ENCODE assay signal across 16 mouse cellular contexts in the genomic region with DNA sequence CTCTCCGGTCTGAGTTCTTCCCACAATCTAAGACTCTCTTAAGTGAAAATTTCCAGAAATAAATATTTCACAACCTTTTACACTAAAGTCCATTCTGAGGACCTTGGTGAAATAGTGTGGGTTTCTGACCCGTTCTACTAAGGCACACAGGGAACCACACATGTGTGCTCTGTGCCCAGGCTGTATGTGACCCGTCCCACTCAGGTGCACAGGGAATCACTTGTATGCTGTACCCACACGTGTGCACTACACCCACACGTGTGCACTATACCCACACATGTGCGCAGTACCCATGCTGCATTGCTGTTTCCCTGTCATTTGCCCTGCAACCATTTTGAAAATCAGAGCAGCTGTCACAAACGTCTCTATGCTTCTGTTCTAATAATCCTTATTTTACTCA. TPM values are rescaled to one million over a fixed set of nuclear protein-coding genes. Genes with fewer than 3 reads are reported as not detected.
DNase-seq lines count a peak whose midpoint lies in the region; ATAC-seq and TF ChIP-seq lines count a peak whose summit lies in the region.
"Had no signal": no experiment of that assay in that cellular context is flagged by ENCODE, and none has a peak within 500 bp of the region (broad histone marks: within the 10 kb centered on the region; RNA-seq: fewer than 3 reads in every experiment).

No protein-coding gene starts in this region.

- H3K4me3 ChIP-seq in forebrain, embryonic 11.5 days (ENCODE audit: low read depth, low read length): no peak overlapping the region
- H3K4me3 ChIP-seq in forebrain, postnatal 0 days (ENCODE audit: low read depth, low read length): no peak overlapping the region
- no peak overlapping the region for H3K4me3 ChIP-seq in lung, embryonic 15.5 days
- H3K4me3 ChIP-seq in midbrain, embryonic 16.5 days (ENCODE audit: low read depth, low read length): no peak overlapping the region
- no peak overlapping the region for H3K4me3 ChIP-seq in midbrain, embryonic 11.5 days (ENCODE audit: low read depth, low read length)
- no peak overlapping the region for H3K4me3 ChIP-seq in intestine, postnatal 0 days (ENCODE audit: low read depth, low read length)
- H3K4me3 ChIP-seq: heart, adult 2 months; heart, embryonic 13.5 days; kidney, embryonic 15.5 days; limb, embryonic 13.5 days; liver, embryonic 12.5 days; neural tube, embryonic 15.5 days; stomach, embryonic 15.5 days had no signal

- H3K9me3 ChIP-seq in forebrain, embryonic 11.5 days (ENCODE audit: control insufficient read depth, low read length): no peaks in the 10 kb centered on the region
- H3K9me3 ChIP-seq in forebrain, postnatal 0 days (ENCODE audit: low read length): no peaks in the 10 kb centered on the region
- H3K9me3 ChIP-seq in lung, embryonic 15.5 days: no peaks in the 10 kb centered on the region
- no peaks in the 10 kb centered on the region for H3K9me3 ChIP-seq in midbrain, embryonic 16.5 days (replicated peaks; ENCODE audit: control insufficient read depth, low read length, poor library complexity, severe bottlenecking)
- no peaks in the 10 kb centered on the region for H3K9me3 ChIP-seq in midbrain, embryonic 11.5 days (ENCODE audit: control insufficient read depth, low read length)
- H3K9me3 ChIP-seq in intestine, postnatal 0 days (ENCODE audit: control insufficient read depth): no peaks in the 10 kb centered on the region
- H3K9me3 ChIP-seq: heart, embryonic 13.5 days; kidney, embryonic 15.5 days; limb, embryonic 13.5 days; liver, embryonic 12.5 days; neural tube, embryonic 15.5 days; stomach, embryonic 15.5 days had no signal

- 72% methylated on average over 7 of the region's 7 CpGs for WGBS in forebrain, embryonic 11.5 days
- 67% methylated on average over 7 of the region's 7 CpGs for WGBS in forebrain, postnatal 0 days
- 61% methylated on average over 7 of the region's 7 CpGs for WGBS in lung, embryonic 15.5 days
- 71% methylated on average over 7 of the region's 7 CpGs for WGBS in midbrain, embryonic 16.5 days
- WGBS in midbrain, embryonic 11.5 days: 73% methylated on average over 7 of the region's 7 CpGs
- WGBS in intestine, postnatal 0 days: 69% methylated on average over 7 of the region's 7 CpGs

- no peak overlapping the region for H3K27ac ChIP-seq in forebrain, embryonic 11.5 days (ENCODE audit: low read depth, low read length)
- no peak overlapping the region for H3K27ac ChIP-seq in forebrain, postnatal 0 days (ENCODE audit: low read depth, low read length)
- H3K27ac ChIP-seq in lung, embryonic 15.5 days: peak overlapping the region; percentile 64; the same call in 1 of the 2 replicates
- no peak overlapping the region for H3K27ac ChIP-seq in midbrain, embryonic 16.5 days (ENCODE audit: low read length)
- no peak overlapping the region for H3K27ac ChIP-seq in midbrain, embryonic 11.5 days (ENCODE audit: low read depth, low read length)
- H3K27ac ChIP-seq in intestine, postnatal 0 days (ENCODE audit: low read depth, low read length): no peak overlapping the region
- H3K27ac ChIP-seq: heart, adult 2 months; heart, embryonic 13.5 days; kidney, embryonic 15.5 days; limb, embryonic 13.5 days; liver, embryonic 12.5 days; neural tube, embryonic 15.5 days; stomach, embryonic 15.5 days had no signal

- no peak for TF ChIP-seq CTCF in forebrain, postnatal 0 days (IDR thresholded peaks at IDR 0.05; ENCODE audit: low read depth)
- no peak for TF ChIP-seq CTCF in intestine, postnatal 0 days (IDR thresholded peaks at IDR 0.05; ENCODE audit: low read depth)

- H3K4me1 ChIP-seq in forebrain, embryonic 11.5 days (replicated peaks; ENCODE audit: control insufficient read depth, insufficient read depth, low read length): no peaks in the 10 kb centered on the region
- H3K4me1 ChIP-seq in forebrain, postnatal 0 days (ENCODE audit: insufficient read depth): 0 out of 2 replicates have a peak, but pooled peaks cover 1% of the 10 kb centered on the region
- no peaks in the 10 kb centered on the region for H3K4me1 ChIP-seq in lung, embryonic 15.5 days
- H3K4me1 ChIP-seq in midbrain, embryonic 16.5 days (ENCODE audit: control insufficient read depth, insufficient read depth, low read length): no peaks in the 10 kb centered on the region
- H3K4me1 ChIP-seq in midbrain, embryonic 11.5 days (ENCODE audit: control insufficient read depth, insufficient read depth, low read length): no peaks in the 10 kb centered on the region
- no peaks in the 10 kb centered on the region for H3K4me1 ChIP-seq in intestine, postnatal 0 days (replicated peaks; ENCODE audit: control insufficient read depth, insufficient read depth, low read length)
- H3K4me1 ChIP-seq: heart, embryonic 13.5 days; kidney, embryonic 15.5 days; limb, embryonic 13.5 days; liver, embryonic 12.5 days; neural tube, embryonic 15.5 days; stomach, embryonic 15.5 days had no signal

- DNase-seq in forebrain, embryonic 11.5 days (ENCODE audit: low spot score): no peak
- DNase-seq in forebrain, postnatal 0 days: no peak
- DNase-seq in lung, postnatal 14 days: no peak
- DNase-seq in midbrain, embryonic 11.5 days (ENCODE audit: low spot score, missing footprints): no peak
- peak; percentile 3 for DNase-seq in naive thymus-derived CD4-positive, alpha-beta T cell, adult 2 months (ENCODE audit: low read depth)
- DNase-seq: gastrocnemius, postnatal 36 days had no signal

- no peak overlapping the region for H3K9ac ChIP-seq in forebrain, embryonic 11.5 days (ENCODE audit: low read length)
- H3K9ac ChIP-seq in forebrain, postnatal 0 days: no peak overlapping the region
- H3K9ac ChIP-seq in lung, embryonic 15.5 days: no peak overlapping the region
- no peak overlapping the region for H3K9ac ChIP-seq in midbrain, embryonic 16.5 days (ENCODE audit: low read depth, low read length)
- H3K9ac ChIP-seq in midbrain, embryonic 11.5 days (ENCODE audit: low read length): no peak overlapping the region
- no peak overlapping the region for H3K9ac ChIP-seq in intestine, postnatal 0 days (ENCODE audit: low read depth, low read length)
- H3K9ac ChIP-seq: heart, embryonic 13.5 days; kidney, embryonic 15.5 days; limb, embryonic 13.5 days; liver, embryonic 12.5 days; neural tube, embryonic 15.5 days; stomach, embryonic 15.5 days had no signal

- no peaks in the 10 kb centered on the region for H3K36me3 ChIP-seq in forebrain, embryonic 11.5 days (ENCODE audit: control insufficient read depth, insufficient read depth, low read length)
- H3K36me3 ChIP-seq in forebrain, postnatal 0 days (ENCODE audit: insufficient read depth): no peaks in the 10 kb centered on the region
- H3K36me3 ChIP-seq in lung, embryonic 15.5 days: no peaks in the 10 kb centered on the region
- no peaks in the 10 kb centered on the region for H3K36me3 ChIP-seq in midbrain, embryonic 16.5 days (ENCODE audit: control insufficient read depth, insufficient read depth, low read length)
- no peaks in the 10 kb centered on the region for H3K36me3 ChIP-seq in midbrain, embryonic 11.5 days (ENCODE audit: control insufficient read depth, insufficient read depth, low read length)
- H3K36me3 ChIP-seq in intestine, postnatal 0 days (ENCODE audit: control insufficient read depth, insufficient read depth): no peaks in the 10 kb centered on the region
- H3K36me3 ChIP-seq: heart, embryonic 13.5 days; kidney, embryonic 15.5 days; limb, embryonic 13.5 days; liver, embryonic 12.5 days; neural tube, embryonic 15.5 days; stomach, embryonic 15.5 days had no signal

- 0 out of 2 replicates have a peak, but pooled peaks have one; percentile 36 for ATAC-seq in forebrain, embryonic 11.5 days (replicated peaks; ENCODE audit: low FRiP score)
- no peak for ATAC-seq in forebrain, postnatal 0 days
- ATAC-seq in lung, embryonic 15.5 days (ENCODE audit: borderline replicate concordance, extremely low read depth, low FRiP score, low TSS enrichment): no peak
- ATAC-seq in midbrain, embryonic 16.5 days: peak; percentile 64; the same call in 1 of the 2 replicates
- ATAC-seq in midbrain, embryonic 11.5 days (ENCODE audit: low FRiP score): no peak
- no peak for ATAC-seq in intestine, postnatal 0 days

- H3K4me2 ChIP-seq in forebrain, embryonic 11.5 days (ENCODE audit: low read depth, low read length, severe bottlenecking): no peak overlapping the region
- no peak overlapping the region for H3K4me2 ChIP-seq in forebrain, postnatal 0 days (ENCODE audit: low read depth)
- H3K4me2 ChIP-seq in lung, embryonic 15.5 days: no peak overlapping the region
- H3K4me2 ChIP-seq in midbrain, embryonic 16.5 days (ENCODE audit: low read length): no peak overlapping the region
- H3K4me2 ChIP-seq in midbrain, embryonic 11.5 days: no peak overlapping the region
- H3K4me2 ChIP-seq in intestine, postnatal 0 days (replicated peaks; ENCODE audit: low read depth): no peak overlapping the region
- H3K4me2 ChIP-seq: heart, embryonic 13.5 days; kidney, embryonic 15.5 days; limb, embryonic 13.5 days; liver, embryonic 12.5 days; neural tube, embryonic 15.5 days had no signal

- H3K27me3 ChIP-seq in forebrain, embryonic 11.5 days (ENCODE audit: control insufficient read depth, insufficient read depth, low read length): no peaks in the 10 kb centered on the region
- H3K27me3 ChIP-seq in forebrain, postnatal 0 days (ENCODE audit: insufficient read depth, low read length): no peaks in the 10 kb centered on the region
- no peaks in the 10 kb centered on the region for H3K27me3 ChIP-seq in lung, embryonic 15.5 days
- no peaks in the 10 kb centered on the region for H3K27me3 ChIP-seq in midbrain, embryonic 16.5 days (ENCODE audit: control insufficient read depth, insufficient read depth, low read depth, low read length)
- H3K27me3 ChIP-seq in midbrain, embryonic 11.5 days (ENCODE audit: control insufficient read depth, insufficient read depth, low read length): no peaks in the 10 kb centered on the region
- H3K27me3 ChIP-seq in intestine, postnatal 0 days (replicated peaks; ENCODE audit: control insufficient read depth, insufficient read depth, low read length): no peaks in the 10 kb centered on the region
- H3K27me3 ChIP-seq: heart, embryonic 13.5 days; kidney, embryonic 15.5 days; liver, embryonic 12.5 days; neural tube, embryonic 15.5 days; stomach, embryonic 15.5 days had no signal

RNA-seq across cellular contexts. Expression of a gene that starts 41.9 kb away (rescaled TPM):
- 10.0 and 11.5 TPM in 2 replicates for polyA plus RNA-seq in forebrain, embryonic 11.5 days (2014; fragmentation: Nextera tagmentation; extraction: Ambion mirVana)
- 3.1 and 3.6 TPM in 2 replicates for total RNA-seq in forebrain, postnatal 0 days (2014; rRNA removed)
- polyA plus RNA-seq in forebrain, postnatal 0 days (2015; fragmentation: Nextera tagmentation; extraction: Ambion mirVana): 4.0 and 6.4 TPM in 2 replicates
- 4.9 and 5.0 TPM in 2 replicates for polyA plus RNA-seq in lung, embryonic 15.5 days (2015; fragmentation: Nextera tagmentation; extraction: Ambion mirVana)
- 14.1 and 14.2 TPM in 2 replicates for polyA plus RNA-seq in midbrain, embryonic 16.5 days (2015; fragmentation: Nextera tagmentation; extraction: Ambion mirVana)
- 10.3 and 11.2 TPM in 2 replicates for polyA plus RNA-seq in midbrain, embryonic 11.5 days (2014; fragmentation: Nextera tagmentation; extraction: Ambion mirVana)
- 3.0 and 3.5 TPM in 2 replicates for polyA plus RNA-seq in intestine, postnatal 0 days (2015; fragmentation: Nextera tagmentation; extraction: Ambion mirVana)

RNA-seq across cellular contexts. Expression of a gene that starts 41.9 kb away (rescaled TPM):
- polyA plus RNA-seq in forebrain, embryonic 11.5 days (2014; fragmentation: Nextera tagmentation; extraction: Ambion mirVana): 20.5 and 23.1 TPM in 2 replicates
- 25.0 and 30.9 TPM in 2 replicates for total RNA-seq in forebrain, postnatal 0 days (2014; rRNA removed)
- polyA plus RNA-seq in forebrain, postnatal 0 days (2015; fragmentation: Nextera tagmentation; extraction: Ambion mirVana): 13.0 TPM in 2 replicates
- 15.9 and 17.1 TPM in 2 replicates for polyA plus RNA-seq in lung, embryonic 15.5 days (2015; fragmentation: Nextera tagmentation; extraction: Ambion mirVana)
- 12.2 and 12.7 TPM in 2 replicates for polyA plus RNA-seq in midbrain, embryonic 16.5 days (2015; fragmentation: Nextera tagmentation; extraction: Ambion mirVana)
- 22.8 and 22.9 TPM in 2 replicates for polyA plus RNA-seq in midbrain, embryonic 11.5 days (2014; fragmentation: Nextera tagmentation; extraction: Ambion mirVana)
- 14.6 and 14.8 TPM in 2 replicates for polyA plus RNA-seq in intestine, postnatal 0 days (2015; fragmentation: Nextera tagmentation; extraction: Ambion mirVana)

Comparison
In these comparisons a context has a peak if more than half of its experiments do, and no peak if none do; other contexts are left out.
1. ATAC-seq: peak in forebrain, embryonic 11.5 days (single experiment) and midbrain, embryonic 16.5 days (single experiment); none in forebrain, postnatal 0 days (single experiment), lung, embryonic 15.5 days (single experiment), midbrain, embryonic 11.5 days (single experiment) and intestine, postnatal 0 days (single experiment).